Mouse (Mus musculus) liver, embryonic 11.5 days (tissue): ENCODE measurements around the gene Ntn1. TPM values are rescaled to one million over a fixed set of nuclear protein-coding genes. Genes with fewer than 3 reads are reported as not detected.

Experiments used
- ATAC-seq: fragments of 200-750 bp; cut with Nextera tagmentation; replicated peaks from 2 replicates; pipeline ENCODE4 v1.8.0; 2017; ENCODE audit warnings: moderate number of reproducible peaks, mild to moderate bottlenecking, moderate TSS enrichment, moderate library complexity; ENCODE audit not compliant: low FRiP score
- DNase-seq: peaks from one replicate; pipeline ENCODE4 v3.0.0-alpha.2; 2017; ENCODE audit warnings: low spot score
- H3K27ac ChIP-seq: fragments of 300-500 bp; sonication (generic); 2 replicates; pipeline ENCODE4 v1.5.1; 2014; ENCODE audit warnings: mild to moderate bottlenecking, low read depth, low read length, control low read depth
- H3K27me3 ChIP-seq: fragments of 300-500 bp; sonication (generic); replicated peaks from 2 replicates; pipeline ENCODE4 v1.6.1; 2014; ENCODE audit warnings: low read length, mixed read lengths; ENCODE audit not compliant: control insufficient read depth, insufficient read depth
- H3K36me3 ChIP-seq: fragments of 300-500 bp; sonication (generic); 2 replicates; pipeline ENCODE4 v1.6.1; 2014; ENCODE audit warnings: mild to moderate bottlenecking, low read length, moderate library complexity, mixed read lengths; ENCODE audit not compliant: control insufficient read depth, insufficient read depth
- H3K4me1 ChIP-seq: fragments of 300-500 bp; sonication (generic); replicated peaks from 2 replicates; pipeline ENCODE4 v1.6.1; 2014; ENCODE audit warnings: low read length, mixed read lengths; ENCODE audit not compliant: control insufficient read depth, insufficient read depth
- H3K4me2 ChIP-seq: fragments of 300-500 bp; sonication (generic); 2 replicates; pipeline ENCODE4 v1.6.1; 2014; ENCODE audit warnings: mild to moderate bottlenecking, control low read depth, moderate library complexity
- H3K4me3 ChIP-seq: fragments of 300-500 bp; sonication (generic); 2 replicates; pipeline ENCODE4 v1.5.1; 2014; ENCODE audit warnings: low read depth, low read length, control low read depth
- H3K9ac ChIP-seq: fragments of 300-500 bp; sonication (generic); 2 replicates; pipeline ENCODE4 v1.6.1; 2014; ENCODE audit warnings: low read depth, low read length, control low read depth
- H3K9me3 ChIP-seq: fragments of 300-500 bp; sonication (generic); 2 replicates; pipeline ENCODE4 v1.6.1; 2016; ENCODE audit warnings: low read length, inconsistent platforms, mixed read lengths; ENCODE audit not compliant: control insufficient read depth
- WGBS: fragments of 180-500 bp; shearing (Covaris S2); extraction: QIAGEN DNeasy Blood & Tissue Kit; methylation state at CpG from one replicate; pipeline ENCODE4 v1.1.7; 2014; 5-methylcytosine and 5-hydroxymethylcytosine counted together
- polyA plus RNA-seq: library from polyadenylated mRNA; unstranded; fragments of >200 nt; fragmentation: Nextera tagmentation; extraction: Ambion mirVana; gene quantifications from 2 replicates; pipeline ENCODE4 v1.2.1, GENCODE M21; 2014

Gene Ntn1
- polyA plus RNA-seq, 1 experiment from 2014 or later: 0.40 TPM

DNA sequence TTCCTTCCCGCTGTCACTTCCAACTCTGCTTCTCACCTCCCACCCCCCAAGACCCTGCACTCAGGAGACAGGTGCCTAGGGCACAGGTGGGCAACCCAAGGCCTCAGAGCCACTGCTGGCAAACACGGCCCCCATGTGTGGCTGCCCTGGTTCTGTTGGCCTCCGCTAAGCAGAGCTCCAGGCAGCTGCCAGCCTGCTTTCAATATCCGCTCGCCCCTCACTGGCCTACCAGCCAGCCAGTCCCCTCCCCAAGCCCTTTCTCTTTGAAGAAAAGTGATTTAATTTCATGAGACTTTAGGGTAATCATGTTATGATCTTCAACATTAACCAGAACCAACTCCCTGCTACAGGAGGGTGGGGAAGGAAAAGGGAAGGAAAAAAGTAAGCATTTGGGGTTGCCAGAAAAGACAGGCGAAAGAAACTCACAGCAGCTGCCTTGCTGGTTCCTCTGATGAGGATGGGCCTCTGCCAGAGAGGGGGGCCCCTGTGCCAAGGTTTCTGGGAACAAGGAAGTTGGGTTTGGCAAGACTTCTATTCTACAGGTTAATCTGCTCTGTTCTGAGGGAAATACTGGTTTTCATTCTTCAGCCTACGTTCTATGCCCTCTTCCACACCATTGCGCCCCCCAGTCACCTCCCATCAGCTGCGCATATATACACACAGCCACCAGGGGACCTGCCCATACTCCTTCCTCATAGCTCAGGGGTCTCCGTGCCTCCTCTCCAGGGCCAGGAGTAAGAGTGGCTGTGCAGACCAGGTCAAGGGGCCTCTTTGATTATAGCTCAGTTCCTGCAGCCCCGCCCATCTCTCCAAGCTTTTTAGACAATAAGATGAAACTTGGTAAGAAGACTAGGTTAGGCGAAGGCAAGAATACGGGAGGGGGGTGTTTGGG, 59.3 kb downstream of the Ntn1 start:
- 74% methylated on average over 13 of the region's 13 CpGs for WGBS
- ATAC-seq (no peak), DNase-seq (no peak)
- H3K4me1 ChIP-seq: no peaks in the 10 kb centered on the region
- H3K9me3 ChIP-seq: no peaks in the 10 kb centered on the region
- H3K27me3 ChIP-seq: no peaks in the 10 kb centered on the region
- H3K36me3 ChIP-seq: no peaks in the 10 kb centered on the region
- H3K27ac ChIP-seq: no peak overlapping the region
- H3K9ac ChIP-seq: no peak overlapping the region
- no peak overlapping the region for H3K4me3 ChIP-seq
- no peak overlapping the region for H3K4me2 ChIP-seq

GRCm38 (mm10) chr11:68340366-68340765, 60.3 kb downstream of the Ntn1 start:
- no peak overlapping the region for H3K9ac ChIP-seq
- no peaks in the 10 kb centered on the region for H3K27me3 ChIP-seq
- H3K4me1 ChIP-seq: no peaks in the 10 kb centered on the region
- 85% methylated on average over 3 of the region's 3 CpGs for WGBS
- H3K4me2 ChIP-seq: no peak overlapping the region
- ATAC-seq (no peak), DNase-seq (no peak)
- H3K9me3 ChIP-seq: no peaks in the 10 kb centered on the region
- H3K4me3 ChIP-seq: no peak overlapping the region
- no peaks in the 10 kb centered on the region for H3K36me3 ChIP-seq
- no peak overlapping the region for H3K27ac ChIP-seq

DNA sequence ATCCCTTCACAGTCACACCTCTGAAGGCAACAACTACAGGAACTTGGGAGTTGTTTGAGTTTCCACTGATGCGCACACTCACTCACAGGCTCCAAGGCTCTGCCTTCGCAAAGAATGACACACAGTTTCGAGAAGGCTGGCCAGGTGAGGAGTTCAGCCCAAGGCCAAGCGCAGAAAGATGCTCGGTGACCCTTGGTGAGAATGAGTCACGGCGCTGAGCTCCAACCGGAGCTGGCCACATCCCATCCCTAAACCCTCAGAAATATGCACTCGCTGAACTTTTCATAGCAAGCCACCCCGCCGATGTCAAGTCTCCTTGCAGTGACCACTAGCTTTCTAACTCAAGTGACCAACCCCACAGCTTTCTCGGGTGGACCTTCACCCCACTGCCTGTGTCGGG, 60.8 kb downstream of the Ntn1 start:
- H3K4me1 ChIP-seq: no peaks in the 10 kb centered on the region
- no peak for ATAC-seq
- no peak overlapping the region for H3K4me2 ChIP-seq
- no peaks in the 10 kb centered on the region for H3K27me3 ChIP-seq
- no peak overlapping the region for H3K9ac ChIP-seq
- H3K9me3 ChIP-seq: no peaks in the 10 kb centered on the region
- no peak overlapping the region for H3K27ac ChIP-seq
- no peak overlapping the region for H3K4me3 ChIP-seq
- H3K36me3 ChIP-seq: no peaks in the 10 kb centered on the region
- WGBS: 89% methylated on average over 13 of the region's 13 CpGs
- no peak for DNase-seq

- H3K9ac ChIP-seq: no peak overlapping the region
- H3K4me3 ChIP-seq: no peak overlapping the region
- H3K36me3 ChIP-seq: no peaks in the 10 kb centered on the region
- no peaks in the 10 kb centered on the region for H3K9me3 ChIP-seq
- WGBS: 88% methylated on average over 7 of the region's 7 CpGs
- DNase-seq: no peak
- ATAC-seq: no peak
- no peak overlapping the region for H3K27ac ChIP-seq
- no peak overlapping the region for H3K4me2 ChIP-seq
- no peaks in the 10 kb centered on the region for H3K4me1 ChIP-seq
- H3K27me3 ChIP-seq: no peaks in the 10 kb centered on the region
Measured at GRCm38 (mm10) chr11:68339331-68339730, 61.3 kb downstream of the Ntn1 start.

DNA sequence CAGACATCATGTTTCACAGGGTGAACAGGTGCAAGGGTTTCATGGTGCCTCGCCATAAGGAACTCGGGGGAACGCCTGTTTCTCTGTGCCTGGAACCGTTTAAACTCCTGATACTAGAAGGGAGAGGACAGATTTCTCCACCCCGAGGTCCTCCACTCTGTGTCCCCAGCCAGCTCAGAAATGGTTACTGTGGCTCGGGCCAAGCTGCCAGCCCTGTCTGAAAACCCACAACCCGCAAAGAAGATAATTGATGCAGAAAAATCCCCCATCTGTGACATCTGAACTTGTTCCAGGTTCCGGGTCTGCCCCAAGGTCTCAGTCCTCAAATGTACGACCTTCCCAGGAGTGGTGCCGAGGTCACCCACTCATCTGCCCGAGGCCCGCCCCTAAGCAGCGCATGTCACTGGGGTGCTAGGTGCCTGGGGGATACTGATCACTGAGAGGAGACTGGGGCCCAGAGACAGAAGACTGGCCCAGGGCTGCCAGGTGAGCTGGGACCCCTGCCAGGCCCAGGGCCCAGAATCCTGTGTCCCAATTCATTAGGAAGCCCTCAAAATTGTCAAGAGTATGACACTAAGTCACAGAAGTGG, 68.9 kb downstream of the Ntn1 start:
- no peaks in the 10 kb centered on the region for H3K27me3 ChIP-seq
- ATAC-seq (no peak), DNase-seq (no peak)
- H3K9ac ChIP-seq: no peak overlapping the region
- no peak overlapping the region for H3K4me2 ChIP-seq
- H3K9me3 ChIP-seq: no peaks in the 10 kb centered on the region
- no peak overlapping the region for H3K4me3 ChIP-seq
- no peaks in the 10 kb centered on the region for H3K4me1 ChIP-seq
- 78% methylated on average over 13 of the region's 13 CpGs for WGBS
- no peaks in the 10 kb centered on the region for H3K36me3 ChIP-seq
- no peak overlapping the region for H3K27ac ChIP-seq

DNA sequence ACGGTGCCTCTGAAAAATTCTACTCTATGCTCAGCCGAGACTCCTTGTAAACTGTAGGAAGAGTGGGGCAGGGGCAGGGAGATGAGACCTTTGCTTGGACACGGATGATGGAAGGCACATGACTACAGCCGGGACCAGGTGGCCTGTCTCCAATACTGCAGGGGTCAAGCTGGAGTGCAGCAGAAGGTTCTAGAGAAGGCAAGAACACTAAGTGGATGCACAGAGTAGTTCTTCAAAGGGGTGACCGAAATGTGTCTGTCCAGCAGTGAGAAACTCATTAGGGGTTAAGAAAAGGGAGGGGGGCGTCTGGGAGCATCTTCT, 69.5 kb downstream of the Ntn1 start:
- Histone ChIP-seq H3K9me3 (no peaks in the 10 kb centered on the region), H3K27me3 (no peaks in the 10 kb centered on the region), H3K27ac (no peak overlapping the region), H3K4me1 (no peaks in the 10 kb centered on the region), H3K36me3 (no peaks in the 10 kb centered on the region), H3K9ac (no peak overlapping the region), H3K4me3 (no peak overlapping the region), H3K4me2 (no peak overlapping the region)
- ATAC-seq (no peak), DNase-seq (no peak)
- WGBS: 60% methylated on average over 6 of the region's 6 CpGs

DNA sequence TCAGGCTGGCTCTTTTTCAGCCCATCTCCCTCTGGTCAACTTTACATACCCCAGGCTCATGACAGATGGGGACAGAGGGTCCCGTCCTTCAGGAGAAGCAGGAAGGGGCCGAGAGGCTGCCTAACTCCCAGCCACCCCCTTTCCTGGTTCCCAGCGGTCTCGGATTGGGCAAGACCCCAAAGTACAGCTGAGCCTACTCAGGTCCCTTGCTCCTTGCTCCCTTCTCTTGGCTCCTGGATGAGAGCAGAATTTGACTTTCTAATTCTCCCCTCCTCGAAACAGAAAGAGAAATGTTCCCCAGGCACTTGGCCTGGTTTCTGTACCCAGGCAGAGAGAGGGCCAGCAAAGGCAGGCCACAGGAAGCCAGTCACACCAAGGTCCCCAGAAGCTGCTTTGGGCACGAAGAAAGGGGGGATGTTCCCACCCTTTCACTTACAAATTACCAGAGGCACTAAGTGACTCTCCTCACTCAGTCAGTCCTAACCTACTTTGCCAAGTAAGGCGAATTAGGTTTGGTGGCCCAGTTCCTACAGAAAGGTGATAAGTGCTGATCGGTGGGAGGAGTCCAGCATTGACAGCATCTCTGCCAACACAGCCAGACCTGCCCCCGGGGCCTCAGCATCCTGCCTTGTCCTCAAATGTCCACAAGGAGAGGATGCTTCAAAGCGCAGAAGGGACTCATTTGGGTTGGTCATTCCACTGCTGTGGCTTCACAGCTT, 70.1 kb downstream of the Ntn1 start:
- no peak overlapping the region for H3K4me3 ChIP-seq
- no peaks in the 10 kb centered on the region for H3K9me3 ChIP-seq
- H3K27ac ChIP-seq: no peak overlapping the region
- H3K4me1 ChIP-seq: no peaks in the 10 kb centered on the region
- WGBS: 48% methylated on average over 10 of the region's 10 CpGs
- no peak overlapping the region for H3K9ac ChIP-seq
- DNase-seq (no peak), ATAC-seq (no peak)
- H3K27me3 ChIP-seq: no peaks in the 10 kb centered on the region
- H3K4me2 ChIP-seq: no peak overlapping the region
- no peaks in the 10 kb centered on the region for H3K36me3 ChIP-seq

- Histone ChIP-seq H3K4me1 (no peaks in the 10 kb centered on the region), H3K36me3 (no peaks in the 10 kb centered on the region), H3K4me3 (no peak overlapping the region), H3K27ac (no peak overlapping the region), H3K4me2 (no peak overlapping the region), H3K9me3 (no peaks in the 10 kb centered on the region), H3K27me3 (no peaks in the 10 kb centered on the region), H3K9ac (no peak overlapping the region)
- DNase-seq (no peak), ATAC-seq (no peak)
- 67% methylated on average over 2 of the region's 2 CpGs for WGBS
Measured at GRCm38 (mm10) chr11:68324863-68325262, 75.8 kb downstream of the Ntn1 start.
